Mouse (Mus musculus) bone marrow, adult 2 months (tissue): ENCODE results near the gene Csnk1e. TPM values are rescaled to one million over a fixed set of nuclear protein-coding genes. Genes with fewer than 3 reads are reported as not detected.

Experiments used
- H3K27ac ChIP-seq: fragments of 200-500 bp; 2 replicates; pipeline ENCODE4 v1.5.1; 2012; ENCODE audit warnings: low read depth, mild to moderate bottlenecking, control low read depth, inconsistent platforms, low read length; ENCODE audit not compliant: control insufficient read depth, poor library complexity, insufficient read depth
- H3K4me1 ChIP-seq: fragments of 200-500 bp; 2 replicates; pipeline ENCODE4 v1.6.1; 2011; ENCODE audit warnings: low read length; ENCODE audit not compliant: control insufficient read depth, insufficient read depth
- H3K4me3 ChIP-seq: fragments of 200-500 bp; replicated peaks from 2 replicates; pipeline ENCODE3; 2011; ENCODE audit warnings: mild to moderate bottlenecking, low read depth, low read length, control low read depth; ENCODE audit not compliant: control insufficient read depth
- CTCF ChIP-seq: fragments of 200-500 bp; IDR thresholded peaks from 2 replicates; pipeline ENCODE4 v1.5.1; 2011; ENCODE audit warnings: low read length, control low read depth; ENCODE audit not compliant: control insufficient read depth, insufficient read depth
- POLR2A ChIP-seq: fragments of 200-500 bp; IDR thresholded peaks from 2 replicates; pipeline ENCODE4 v1.6.1; 2011; ENCODE audit warnings: low read depth, mild to moderate bottlenecking, control low read depth, low read length, borderline replicate concordance; ENCODE audit not compliant: control insufficient read depth
- WGBS: fragments of 180-500 bp; shearing (Covaris S2); methylation state at CpG from one replicate; pipeline ENCODE4 v1.1.7; 2018; 5-methylcytosine and 5-hydroxymethylcytosine counted together
- polyA plus RNA-seq: library from polyadenylated mRNA; stranded (reverse); fragments of >200 nt; gene quantifications from 2 replicates; pipeline ENCODE4 v1.2.4, GENCODE M21; 2011; ENCODE audit warnings: low replicate concordance; ENCODE audit not compliant: missing spikeins, insufficient read depth, insufficient read length

Gene Csnk1e
- polyA plus RNA-seq, 1 experiment, result 34.2 TPM

GRCm38 (mm10) chr15:79424602-79425001, 30.8 kb downstream of the Csnk1e start:
- no peak for TF ChIP-seq POLR2A
- no peak for TF ChIP-seq CTCF
- Histone ChIP-seq H3K27ac (no peak overlapping the region), H3K4me1 (no peaks in the 10 kb centered on the region), H3K4me3 (no peak overlapping the region)
- 89% methylated on average over 17 of the region's 17 CpGs for WGBS

- H3K4me1 ChIP-seq, result no peaks in the 10 kb centered on the region; the same call in 1 of the 2 replicates
- WGBS, result 84% methylated on average over 6 of the region's 6 CpGs
- no peak overlapping the region for H3K4me3 ChIP-seq
- H3K27ac ChIP-seq, result no peak overlapping the region
- no peak for TF ChIP-seq POLR2A
- TF ChIP-seq CTCF, result no peak
Measured at GRCm38 (mm10) chr15:79422715-79423243, 32.6 kb downstream of the Csnk1e start.

GRCm38 (mm10) chr15:79418677-79419076, 36.7 kb downstream of the Csnk1e start:
- Histone ChIP-seq H3K4me3 (no peak overlapping the region), H3K27ac (no peak overlapping the region), H3K4me1 (peaks cover under 1% of the 10 kb centered on the region; the same call in 1 of the 2 replicates)
- 79% methylated on average over 11 of the region's 11 CpGs for WGBS
- no peak for TF ChIP-seq POLR2A
- TF ChIP-seq CTCF, result no peak

- TF ChIP-seq POLR2A, result no peak
- no peak for TF ChIP-seq CTCF
- Histone ChIP-seq H3K4me1 (peaks cover 2% of the 10 kb centered on the region), H3K27ac (no peak overlapping the region), H3K4me3 (no peak overlapping the region)
- WGBS, result 80% methylated on average over 3 of the region's 3 CpGs
Measured at GRCm38 (mm10) chr15:79418265-79418664, 37.1 kb downstream of the Csnk1e start.

- TF ChIP-seq CTCF (no peak), POLR2A (no peak)
- no peak overlapping the region for H3K27ac ChIP-seq
- WGBS, result 78% methylated on average over 3 of the region's 3 CpGs
Measured at GRCm38 (mm10) chr15:79417379-79417778, 38.0 kb downstream of the Csnk1e start.

GRCm38 (mm10) chr15:79416460-79417085, 38.8 kb downstream of the Csnk1e start:
- WGBS, result 73% methylated on average over 10 of the region's 10 CpGs
- TF ChIP-seq POLR2A (no peak), CTCF (no peak)
- Histone ChIP-seq H3K27ac (no peak overlapping the region), H3K4me1 (peaks cover 2% of the 10 kb centered on the region), H3K4me3 (no peak overlapping the region)

More at GRCm38 (mm10) chr15:79417379-79417778, 38.0 kb downstream of the Csnk1e start:
- peaks cover 2% of the 10 kb centered on the region for H3K4me1 ChIP-seq
- no peak overlapping the region for H3K4me3 ChIP-seq

- TF ChIP-seq POLR2A (no peak), CTCF (no peak)
- Histone ChIP-seq H3K27ac (peak overlapping the region; percentile 55; the same call in 1 of the 2 replicates), H3K4me3 (peak overlapping the region; percentile 1), H3K4me1 (peaks cover 2% of the 10 kb centered on the region)
- WGBS, result 3% methylated on average over 4 of the region's 4 CpGs
Measured at GRCm38 (mm10) chr15:79414513-79414912, 40.9 kb downstream of the Csnk1e start.

GRCm38 (mm10) chr15:79413802-79414201, 41.6 kb downstream of the Csnk1e start:
- TF ChIP-seq POLR2A (no peak), CTCF (no peak)
- Histone ChIP-seq H3K4me3 (peak overlapping the region; percentile 31), H3K4me1 (peaks cover 2% of the 10 kb centered on the region), H3K27ac (peak overlapping the region; percentile 55)
- 27% methylated on average over 8 of the region's 8 CpGs for WGBS
